Mouse (Mus musculus) mouse embryonic stem cell (cell line): ENCODE measurements at regions not wholly inside any gene's neighbourhood (a gene's known extent, or its start where the extent isn't known, plus 50 kb on each side); places are given as distances from the start of the nearest gene placed in this dataset.

ENCODE experiments used
- in situ Hi-C, 2 experiments: fragments of 300-500 bp; cut with MboI; formaldehyde crosslinking; loops; 1 replicate in 1 of 2; 3 replicates in 1 of 2; pipeline ENCODE4 v1.14.3; 2019 to 2020; ENCODE audit warnings: low sequenced_read_pairs in 2 of 2, low pct_unique_long_range_greater_than_20kb in 1 of 2, mixed read lengths in 1 of 2; ENCODE audit not compliant: unreplicated experiment in 1 of 2

GRCm38 (mm10) chr11:33061570-33061969 is 85.6 kb downstream of the Fgf18 start:
- in situ Hi-C loops: no loop called here

DNA sequence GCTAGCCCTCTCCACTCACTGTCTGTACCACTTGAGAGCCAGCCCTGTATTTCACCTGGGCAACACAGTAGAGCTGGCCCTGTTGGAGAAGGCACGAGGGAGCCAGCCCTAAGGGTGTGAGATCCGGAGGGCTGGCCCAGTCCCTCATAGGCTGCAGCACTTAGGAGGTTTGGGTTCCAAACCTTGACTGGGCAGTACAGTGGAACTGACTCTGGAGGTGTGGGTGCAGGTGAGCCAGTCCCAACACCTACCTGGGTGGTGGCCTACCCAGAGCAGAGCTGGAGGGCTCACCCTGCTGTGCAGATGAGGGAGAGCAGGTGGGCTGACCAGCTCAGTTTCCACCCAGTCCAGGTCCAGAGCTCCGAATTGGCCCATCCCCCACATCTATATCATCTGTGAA is 86.8 kb downstream of the Fgf18 start:
- in situ Hi-C loops: no loop called here

DNA sequence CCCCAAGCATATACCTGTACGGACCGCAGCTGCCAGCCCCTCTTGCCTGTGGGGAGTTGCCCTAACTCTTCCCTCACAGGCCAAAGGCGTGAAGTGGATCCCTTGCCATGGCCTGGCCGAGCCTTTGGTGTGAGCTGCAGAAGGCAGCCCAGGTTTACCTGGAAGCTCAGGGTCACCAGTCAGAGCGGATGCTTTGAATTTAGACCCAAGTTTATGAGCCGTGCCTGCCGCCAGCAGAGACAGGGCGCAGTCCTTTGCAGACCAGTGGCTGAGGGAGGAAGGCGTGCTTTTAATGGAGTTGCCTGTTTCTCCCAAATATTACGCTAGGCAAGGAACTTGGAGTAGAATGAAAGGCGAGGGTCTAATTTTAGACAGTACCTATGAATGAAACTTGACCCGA is 97.0 kb downstream of the Fgf18 start:
- in situ Hi-C loops: no loop called here

DNA sequence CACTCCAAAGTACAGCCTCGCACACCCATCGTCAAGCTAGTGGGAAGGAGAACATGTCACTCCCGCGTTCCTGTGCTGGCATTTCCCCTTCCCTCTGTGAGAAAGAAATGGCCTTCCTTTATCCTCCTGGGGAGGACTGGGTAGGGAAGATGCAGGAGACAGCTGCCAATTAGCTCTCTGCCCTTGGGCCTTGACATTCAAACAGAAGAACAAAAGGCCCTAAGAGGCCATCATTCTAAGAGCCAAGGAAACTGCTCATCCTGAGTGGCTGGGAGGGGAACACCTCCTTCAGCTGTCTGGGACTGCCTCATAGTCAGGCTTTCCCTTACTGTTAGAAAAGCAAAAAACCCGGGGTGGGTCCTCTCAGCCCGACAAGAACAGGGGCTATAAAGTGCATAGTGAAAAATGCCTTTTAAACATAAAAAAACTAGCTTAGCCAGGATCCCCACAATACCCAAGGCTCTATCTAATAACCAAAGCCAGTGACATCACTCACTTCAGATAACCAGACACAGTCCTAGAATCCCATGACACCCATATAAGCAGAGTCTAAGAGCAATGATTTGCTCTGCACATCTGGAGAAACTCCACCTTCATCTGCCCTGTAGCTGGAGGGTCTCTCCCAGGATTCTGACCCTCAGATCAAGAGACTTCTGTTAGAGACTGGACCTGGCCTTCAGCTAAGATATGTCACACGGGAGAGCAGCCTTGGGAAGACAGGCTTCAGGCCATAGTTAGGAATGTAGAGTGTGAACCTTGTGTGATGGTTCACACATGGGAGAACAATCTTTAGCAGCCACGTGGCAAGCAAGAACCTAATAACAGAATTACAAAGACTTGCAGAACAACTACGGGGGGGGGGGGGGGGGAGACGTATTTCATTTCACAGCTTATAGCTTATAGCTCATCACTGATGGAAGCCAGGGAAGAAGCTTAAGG is 107.1 kb downstream of the Fgf18 start:
- in situ Hi-C loops: no loop called here

DNA sequence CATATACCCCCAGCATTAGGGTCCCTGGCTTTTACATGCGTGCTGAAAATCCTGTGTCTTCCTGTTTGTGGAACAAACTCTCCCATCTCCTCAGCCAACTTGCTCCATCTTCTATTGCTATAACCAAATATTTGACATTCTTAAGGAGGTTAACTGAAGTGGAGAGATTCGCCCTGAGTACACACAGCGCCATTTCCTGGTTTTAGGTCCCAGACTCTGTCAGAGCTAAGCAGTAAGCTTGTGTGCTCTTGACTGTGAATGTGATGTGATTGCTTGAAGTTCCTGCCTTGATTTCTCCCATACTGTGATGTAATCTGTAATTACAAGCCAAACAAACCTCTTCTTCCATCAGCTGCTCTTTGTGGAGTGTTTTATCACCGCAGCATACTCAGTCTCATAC is 110.8 kb downstream of the Fgf18 start:
- in situ Hi-C loops: no loop called here

GRCm38 (mm10) chr11:33028920-33029319 is 118.3 kb downstream of the Fgf18 start:
- in situ Hi-C loops: no loop called here

DNA sequence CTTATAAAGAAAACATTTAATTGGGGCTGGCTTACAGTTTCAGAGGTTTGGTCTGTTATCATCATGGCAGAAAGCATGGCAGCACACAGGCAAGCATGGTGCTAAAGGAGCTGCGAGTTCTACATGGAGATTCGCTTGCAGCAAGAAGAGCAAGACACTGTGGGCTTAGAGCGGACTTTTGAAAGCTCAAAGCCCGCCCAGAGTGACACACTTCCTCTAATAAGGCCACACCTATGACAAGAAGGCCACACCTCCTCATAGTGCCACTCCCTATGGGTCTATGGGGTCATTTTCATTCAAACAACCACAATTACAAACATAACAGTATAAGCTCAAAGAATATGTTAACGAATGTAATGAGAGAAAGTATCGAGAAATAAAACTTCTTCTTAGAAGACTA is 120.1 kb downstream of the Fgf18 start:
- in situ Hi-C loops: no loop called here

- in situ Hi-C loops: no loop called here
These were observed 133.7 kb downstream of the Fgf18 start for GRCm38 (mm10) chr11:33013229-33014185.

DNA sequence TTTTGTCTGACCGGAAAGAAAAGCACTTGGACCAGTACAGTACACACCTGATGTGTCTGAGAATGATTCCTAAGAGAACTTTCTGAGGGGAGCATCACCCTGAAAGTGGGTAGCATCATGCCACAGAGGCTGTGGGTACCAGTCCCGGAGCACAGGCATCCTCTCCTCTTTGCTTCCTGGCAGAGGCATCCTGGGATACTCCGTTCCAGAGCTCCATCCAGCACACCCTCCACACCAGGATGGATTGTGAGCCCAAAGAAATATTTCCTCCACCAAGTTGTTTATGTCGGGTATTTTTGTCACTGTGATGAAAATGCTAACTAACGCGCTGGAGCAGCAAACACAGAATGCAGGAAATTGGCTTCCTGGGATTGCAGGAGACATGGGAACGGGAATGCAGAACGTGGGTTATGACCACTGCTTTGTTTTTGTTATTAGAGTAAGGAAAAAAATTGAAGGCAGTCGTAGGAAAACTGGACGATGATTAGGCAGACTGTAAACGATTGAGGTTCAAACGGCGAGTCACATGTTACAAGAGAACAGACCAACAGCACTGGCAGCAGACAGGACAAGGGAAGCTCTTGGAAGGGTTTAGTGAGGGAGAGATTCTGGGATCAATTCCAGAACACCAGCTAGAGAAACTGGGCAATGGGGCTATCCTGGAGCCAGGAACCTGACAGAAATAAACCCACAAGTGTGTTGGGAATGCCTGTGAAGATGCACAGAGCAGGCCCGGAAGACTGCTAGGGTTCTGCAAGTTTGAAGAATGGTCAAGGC is 134.6 kb downstream of the Fgf18 start:
- in situ Hi-C loops: no loop called here

DNA sequence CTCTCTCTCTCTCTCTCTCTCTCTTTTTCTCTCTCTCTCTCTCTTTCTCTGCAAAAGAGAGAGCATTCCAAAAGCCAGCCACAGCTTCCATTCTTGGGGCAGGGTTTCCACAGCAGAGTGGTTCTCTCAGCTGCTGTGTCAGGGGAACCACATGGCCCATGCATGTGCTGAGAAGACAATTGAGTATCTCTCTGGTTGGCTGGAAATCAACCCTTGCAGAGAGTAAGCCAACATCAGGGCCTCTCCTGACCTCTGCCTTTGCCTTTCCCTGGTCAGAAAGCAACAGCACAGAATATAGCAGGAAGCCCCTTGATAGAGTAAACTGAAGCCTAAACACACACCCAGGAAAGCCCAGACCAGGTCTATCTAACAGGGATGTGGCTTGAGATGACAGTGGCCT is 138.6 kb downstream of the Fgf18 start:
- in situ Hi-C loops: no loop called here

DNA sequence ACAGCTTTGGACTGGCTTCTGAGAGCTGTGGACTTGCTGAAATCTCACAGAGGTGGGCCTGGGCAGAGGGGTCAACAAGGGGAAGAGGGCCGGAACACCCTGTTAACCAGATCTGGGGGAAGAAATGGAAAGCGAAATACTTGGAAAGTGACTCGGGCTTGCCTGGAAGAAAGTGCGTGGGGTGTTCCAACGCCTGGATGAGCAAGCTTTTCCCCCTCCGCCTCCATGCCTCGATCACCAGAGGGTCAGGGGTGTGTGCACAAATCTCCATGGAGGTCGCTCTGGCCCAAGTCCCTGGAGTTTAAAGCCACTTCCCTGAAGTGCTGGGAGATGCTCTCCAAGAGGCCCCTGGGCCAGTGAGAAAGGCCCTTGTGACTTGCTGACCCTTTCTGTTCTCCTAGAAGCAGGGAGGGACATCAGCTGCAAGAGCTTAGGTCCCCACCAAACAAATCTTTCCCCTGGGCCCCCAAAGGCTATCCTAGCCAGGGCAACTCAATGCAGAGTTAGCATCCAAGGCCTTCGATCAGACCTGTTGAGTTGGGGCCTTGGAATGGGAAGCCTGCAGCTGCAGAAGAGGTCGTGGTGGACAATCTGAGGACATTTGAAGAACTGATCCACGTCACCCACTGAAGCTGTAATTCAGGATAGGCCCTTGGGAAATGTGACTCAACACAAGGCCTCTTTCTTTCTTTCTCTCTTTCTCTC is 139.2 kb downstream of the Fgf18 start:
- in situ Hi-C loops: no loop called here

GRCm38 (mm10) chr11:33007366-33007765 is 139.8 kb downstream of the Fgf18 start:
- in situ Hi-C loops: no loop called here

DNA sequence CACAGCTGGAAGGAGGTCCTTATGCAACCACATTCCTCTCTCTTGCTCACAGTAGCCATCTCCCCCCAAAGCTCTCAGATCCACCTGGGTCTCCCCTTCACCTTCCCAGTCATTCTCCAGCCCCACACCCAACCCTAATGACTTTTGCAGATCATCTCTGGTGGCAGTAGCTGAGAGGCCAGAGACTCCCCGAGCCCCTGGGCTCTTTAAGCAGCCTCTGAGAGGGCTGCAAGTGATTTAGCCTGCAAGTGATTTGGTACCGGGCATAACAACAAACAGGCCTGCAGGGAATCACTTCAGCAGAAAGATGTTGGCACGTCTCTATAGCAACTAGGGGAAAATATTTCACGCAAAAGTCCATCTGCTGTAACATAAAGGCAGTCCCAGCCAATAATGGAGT is 142.0 kb downstream of the Fgf18 start:
- in situ Hi-C loops: no loop called here

GRCm38 (mm10) chr11:33004603-33005002 is 142.6 kb downstream of the Fgf18 start:
- in situ Hi-C loops: no loop called here

- in situ Hi-C loops: no loop called here
These were observed 147.4 kb downstream of the Fgf18 start for GRCm38 (mm10) chr11:32999684-33000255.

DNA sequence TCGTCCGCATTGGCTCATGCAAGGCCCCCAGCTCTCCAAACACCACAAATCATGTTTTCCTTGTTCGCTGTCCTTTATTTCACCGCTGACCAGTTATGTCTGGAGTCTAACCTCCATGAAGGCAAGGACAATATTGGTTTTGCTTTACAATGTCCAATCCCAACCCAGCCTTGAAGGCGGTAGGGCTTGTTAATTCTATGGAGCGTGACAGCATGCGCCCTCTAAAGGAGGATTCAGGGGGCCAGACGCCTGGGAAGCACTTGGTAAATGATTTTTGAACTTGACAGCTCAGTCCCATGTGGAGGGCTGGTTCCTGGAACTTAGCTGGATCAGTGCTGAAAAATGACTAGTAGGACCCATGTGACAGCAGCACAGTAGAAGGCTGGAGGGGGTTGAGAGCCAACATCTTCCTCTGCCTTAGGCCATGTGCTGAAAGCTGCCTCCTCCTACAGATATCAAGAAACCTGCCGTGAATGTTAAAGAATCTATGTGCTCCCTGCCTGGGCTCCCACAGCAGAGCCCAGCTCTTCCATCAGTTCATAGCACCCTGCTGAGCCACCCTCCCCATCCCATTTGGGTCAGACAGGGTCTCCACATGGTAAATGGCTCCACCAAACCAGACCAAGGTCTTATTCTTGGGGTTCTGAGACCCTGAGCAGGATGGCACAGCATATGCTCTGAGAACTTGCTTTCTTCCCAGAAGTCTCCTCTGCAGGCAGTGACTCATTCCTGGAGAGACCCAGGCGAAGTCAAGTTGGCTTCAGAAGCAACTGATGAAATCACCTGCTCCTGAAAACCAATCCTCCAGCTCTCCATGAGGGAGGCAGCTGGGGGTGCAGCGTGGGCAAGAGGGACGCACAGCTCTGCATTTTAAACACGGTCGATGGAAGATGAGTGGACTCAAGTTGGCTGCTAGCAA is 148.3 kb downstream of the Fgf18 start:
- in situ Hi-C loops: no loop called here

- in situ Hi-C loops: no loop called here
These were observed 152.8 kb downstream of the Fgf18 start for GRCm38 (mm10) chr11:32994391-32994790.
